Mouse (Mus musculus) c-Kit-negative CD71-positive TER-119-positive erythroid progenitor cells, embryonic 14.5 days (primary cell): Measurements from ENCODE around the gene Ccdc194.
"Not testable (repeated sequence)": the region's sequence is repeated elsewhere in the genome, so short reads cannot be mapped to it uniquely, and the experiment has no call there.

ENCODE experiments used
- DNase-seq: peaks from one replicate; pipeline ENCODE4 v3.0.0-alpha.2; 2013; ENCODE audit warnings: low read depth, low spot score

The Ccdc194 gene

DNA sequence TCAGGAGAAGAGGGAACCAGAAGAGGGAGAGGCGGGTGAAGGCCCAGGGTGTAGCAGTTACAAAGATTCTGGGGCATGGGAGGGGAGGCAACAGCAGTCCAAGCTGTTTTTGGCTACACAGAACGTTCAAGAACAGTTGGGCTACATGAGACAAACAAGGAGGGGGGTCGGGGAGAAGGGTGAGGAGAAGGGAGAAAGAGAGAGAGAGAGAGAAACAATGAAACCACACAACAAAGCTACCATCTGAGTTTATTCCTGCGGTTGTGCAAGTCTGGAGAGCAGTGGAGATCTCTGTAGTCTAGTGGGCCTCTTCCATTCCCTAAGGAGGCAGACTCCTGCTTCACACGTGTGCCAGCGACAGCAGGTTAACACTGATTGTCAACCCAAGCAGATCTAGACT is 28.5 kb upstream of the Ccdc194 start:
- DNase-seq, result no peak

DNA sequence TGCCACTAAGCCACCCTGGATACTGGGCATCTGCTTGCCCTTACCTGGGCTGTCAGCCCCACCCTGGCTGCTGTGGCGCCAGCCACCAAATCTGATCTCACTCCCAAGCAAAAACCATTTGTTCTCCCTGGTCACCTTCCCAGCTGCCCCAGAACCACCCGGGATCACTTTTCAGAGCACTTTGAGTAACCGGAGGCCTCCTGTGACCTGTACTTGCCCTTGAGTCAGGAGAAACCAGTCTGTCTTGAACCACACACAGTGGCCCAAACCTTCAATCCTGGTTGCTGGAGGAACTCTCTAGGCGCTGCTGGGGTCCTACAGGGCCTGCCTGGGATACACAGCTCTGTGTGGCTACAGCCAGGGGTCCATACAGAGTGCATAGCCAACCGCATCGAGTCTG is 27.3 kb upstream of the Ccdc194 start:
- no peak for DNase-seq

- DNase-seq, result no peak
Observed at GRCm38 (mm10) chr8:71550754-71551153, 25.2 kb upstream of the Ccdc194 start.

- no peak for DNase-seq
Observed at GRCm38 (mm10) chr8:71547590-71547989, 22.1 kb upstream of the Ccdc194 start.

DNA sequence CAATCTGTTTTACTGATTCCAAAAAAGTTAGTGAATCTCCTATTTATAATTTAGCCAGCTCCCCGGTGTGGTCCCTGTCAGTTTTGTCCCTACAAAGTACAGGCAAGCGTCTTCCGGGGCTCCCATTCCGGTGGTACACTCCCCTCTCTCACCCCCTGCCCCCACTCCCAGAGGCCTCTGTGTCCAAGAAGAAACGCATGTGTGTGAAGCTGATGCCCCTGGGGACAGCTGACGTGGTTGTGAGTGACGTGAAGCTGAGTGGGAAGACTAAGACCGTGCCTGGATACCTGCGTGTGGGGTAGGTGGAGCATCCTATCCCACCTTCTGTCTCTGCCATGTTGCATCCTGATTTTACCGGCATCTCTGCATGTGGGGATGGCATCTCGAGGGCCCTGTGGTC is 19.5 kb upstream of the Ccdc194 start:
- no peak for DNase-seq

DNA sequence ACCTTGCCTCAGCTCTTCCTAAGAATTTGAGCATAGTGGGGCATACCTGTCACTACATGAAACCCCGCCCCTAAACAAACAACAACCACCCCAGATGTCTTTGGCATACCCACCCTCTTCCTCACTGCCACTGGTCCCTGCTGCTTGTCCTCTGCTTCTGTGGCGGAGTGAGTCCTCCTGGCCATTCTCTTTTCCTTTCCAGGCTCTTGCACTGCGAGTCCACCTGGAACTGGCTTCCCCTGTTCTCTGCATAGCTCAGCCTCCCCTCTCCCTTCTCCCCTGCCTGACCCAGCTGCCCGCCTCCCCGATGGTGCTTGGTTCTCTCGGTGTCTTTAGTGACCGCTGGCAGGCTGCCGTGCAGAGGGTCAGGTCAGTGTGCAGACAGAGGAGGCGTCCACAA is 18.2 kb upstream of the Ccdc194 start:
- DNase-seq, result no peak

GRCm38 (mm10) chr8:71542632-71543343 is 17.3 kb upstream of the Ccdc194 start, which contains the start of gene Mvb12a:
Gene Mvb12a, plus strand, starts transcription at chr8:71542922.
- peak; percentile 87 for DNase-seq

GRCm38 (mm10) chr8:71537028-71537867 is 11.7 kb upstream of the Ccdc194 start, which contains the start of gene Bst2:
Gene Bst2, minus strand, starts transcription at chr8:71537456.
- peak; percentile 84 for DNase-seq

- no peak for DNase-seq
Observed at GRCm38 (mm10) chr8:71535663-71536062, 10.2 kb upstream of the Ccdc194 start.

DNA sequence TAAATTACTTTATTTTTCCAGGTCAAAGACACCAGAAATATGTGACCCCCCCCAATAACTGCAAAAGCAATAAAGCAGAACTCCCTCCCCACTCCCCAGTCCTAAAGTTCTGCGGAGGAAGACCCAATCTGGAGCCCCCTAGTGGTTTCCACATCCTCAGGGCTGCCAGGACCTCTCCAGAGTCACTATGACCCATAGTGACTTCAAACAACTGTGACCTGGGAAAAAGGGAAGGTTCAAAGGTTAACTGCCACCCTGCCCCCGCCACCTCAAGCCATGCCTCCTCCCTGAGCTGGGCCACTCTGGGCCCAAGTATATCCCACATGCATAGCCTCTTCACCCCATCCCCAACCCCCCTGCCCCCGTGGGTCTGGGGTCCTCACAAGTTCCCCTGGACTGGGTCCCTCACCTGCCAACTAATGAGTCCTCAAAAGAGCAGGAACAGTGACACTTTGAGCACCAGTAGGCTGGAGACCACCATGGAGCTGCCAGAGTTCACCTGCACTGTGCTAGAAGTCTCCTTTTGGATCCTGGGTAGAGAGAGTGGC is 8.8 kb upstream of the Ccdc194 start:
- DNase-seq, result no peak

- not testable (repeated sequence) for DNase-seq
Observed at GRCm38 (mm10) chr8:71530735-71531467, 5.4 kb upstream of the Ccdc194 start.

DNA sequence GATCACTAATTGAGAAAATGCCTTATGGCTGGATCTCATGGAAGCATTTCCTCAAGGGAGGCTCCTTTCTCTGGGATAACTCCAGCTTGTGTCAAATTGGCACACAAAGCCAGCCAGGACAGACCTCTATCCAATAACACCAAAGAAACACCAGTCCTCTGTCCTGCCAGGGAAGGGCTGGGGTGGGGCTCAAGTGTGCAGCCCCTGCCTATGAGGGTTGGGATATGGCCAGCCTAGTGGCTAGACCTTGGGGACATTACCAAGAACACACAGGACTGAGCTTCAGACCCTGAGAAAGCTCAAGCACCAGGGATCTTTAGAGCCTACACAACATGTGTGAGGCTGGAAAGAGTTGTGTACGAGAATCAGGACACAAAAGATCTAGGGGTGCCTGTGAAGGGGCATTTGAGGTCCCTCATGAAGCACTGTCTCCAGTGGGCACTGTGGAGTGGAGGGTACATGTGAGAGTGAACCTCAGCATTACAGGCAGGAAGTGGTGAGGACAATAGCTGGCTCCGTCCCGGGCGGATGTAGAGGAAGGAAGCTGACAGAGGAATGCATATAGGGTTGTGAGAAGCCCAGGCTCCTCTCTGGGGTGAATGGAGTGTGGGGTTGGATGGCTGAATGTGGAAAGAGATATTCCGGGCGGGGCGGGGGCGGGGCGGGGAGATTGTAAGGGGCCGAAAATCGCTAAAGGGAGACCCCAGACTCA is 3.0 kb upstream of the Ccdc194 start:
- DNase-seq, result no peak

- DNase-seq, result no peak
Observed at GRCm38 (mm10) chr8:71527162-71527870, 1.8 kb upstream of the Ccdc194 start.

GRCm38 (mm10) chr8:71526272-71526671 is 761 bp upstream of the Ccdc194 start:
- no peak for DNase-seq

GRCm38 (mm10) chr8:71521634-71522033 is 3.9 kb downstream of the Ccdc194 start:
- peak; percentile 36 for DNase-seq

DNA sequence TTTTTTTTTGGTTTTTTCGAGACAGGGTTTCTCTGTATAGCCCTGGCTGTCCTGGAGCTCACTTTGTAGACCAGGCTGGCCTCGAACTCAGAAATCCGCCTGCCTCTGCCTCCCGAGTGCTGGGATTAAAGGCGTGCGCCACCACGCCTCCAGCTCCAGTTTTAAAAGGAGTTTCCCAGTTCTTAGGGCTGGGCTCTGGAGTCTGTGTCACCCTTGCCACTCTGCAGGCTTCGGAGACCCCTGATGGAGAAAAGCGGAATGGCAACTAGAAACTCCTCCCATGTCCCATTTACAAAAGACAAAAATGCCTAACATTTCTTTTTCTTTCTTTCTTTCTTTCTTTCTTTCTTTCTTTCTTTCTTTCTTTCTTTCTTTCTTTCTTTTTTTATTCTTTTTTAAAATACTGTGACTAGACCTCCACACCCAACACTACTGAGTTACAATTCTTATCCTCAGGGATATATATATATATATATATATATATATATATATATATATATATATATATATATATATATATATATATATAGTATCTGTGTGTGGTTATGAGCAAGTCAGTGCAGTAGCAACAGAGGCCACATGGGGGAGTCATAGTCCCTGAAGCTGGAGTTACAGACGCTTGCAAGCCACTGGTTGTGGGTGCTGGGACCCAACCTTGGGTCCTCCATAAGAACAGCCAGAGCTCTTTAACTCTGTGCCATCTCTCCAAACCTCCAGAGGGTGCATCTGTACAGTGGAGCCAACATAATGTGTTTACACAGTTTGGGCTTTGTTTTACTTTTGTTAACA is 6.3 kb downstream of the Ccdc194 start:
- DNase-seq, result not testable (repeated sequence)

DNA sequence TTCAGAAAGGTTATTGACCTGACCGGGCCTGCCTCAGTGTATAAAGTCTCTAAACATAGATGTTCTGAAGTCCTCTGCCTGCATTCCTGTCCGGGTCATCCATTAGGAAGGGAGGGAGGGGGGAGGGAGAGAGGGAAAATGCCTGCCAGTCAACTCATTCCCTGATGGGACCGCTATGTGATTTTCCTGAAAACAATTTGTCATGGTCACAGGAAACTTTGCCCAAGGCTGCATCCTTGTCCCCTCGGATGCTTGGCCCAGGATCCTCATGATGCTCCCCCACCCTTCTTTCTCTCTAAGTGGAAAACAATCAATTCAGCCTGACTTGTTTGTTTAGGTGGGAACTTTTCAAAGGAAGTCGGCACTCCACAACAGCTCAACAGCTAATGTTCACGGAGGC is 8.7 kb downstream of the Ccdc194 start:
- no peak for DNase-seq

DNA sequence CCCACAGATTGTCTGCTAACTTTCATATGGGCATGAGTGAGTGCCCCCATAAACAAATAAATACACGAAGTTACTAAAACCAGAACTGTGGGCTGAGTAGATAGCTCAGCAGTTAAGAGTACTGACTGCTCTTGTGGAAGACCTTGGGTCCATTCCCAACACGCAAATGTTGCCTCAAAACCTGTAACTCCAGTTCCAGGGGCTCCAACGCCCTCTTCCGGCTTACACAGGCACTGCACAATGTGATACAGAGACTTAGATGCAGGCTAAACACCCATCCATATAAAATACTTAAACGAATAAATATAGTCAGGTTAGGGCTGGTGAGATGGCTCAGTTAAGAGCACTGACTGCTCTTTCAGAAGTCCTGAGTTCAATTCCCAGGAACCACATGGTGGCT is 10.5 kb downstream of the Ccdc194 start:
- no peak for DNase-seq

- DNase-seq, result no peak
Observed at GRCm38 (mm10) chr8:71513018-71513754, 12.3 kb downstream of the Ccdc194 start.
